Mouse (Mus musculus) midbrain, embryonic 13.5 days (tissue): Measurements from ENCODE around the gene Fam83e. TPM values are rescaled to one million over a fixed set of nuclear protein-coding genes. Genes with fewer than 3 reads are reported as not detected.

Experiments
- ATAC-seq: fragments of 200-750 bp; cut with Nextera tagmentation; 2 replicates; pipeline ENCODE4 v1.8.0; 2017; ENCODE audit warnings: mild to moderate bottlenecking, moderate TSS enrichment, moderate library complexity
- H3K27ac ChIP-seq: fragments of 300-500 bp; sonication (generic); 2 replicates; pipeline ENCODE4 v1.5.1; 2015; ENCODE audit warnings: inconsistent platforms, mild to moderate bottlenecking, moderate library complexity
- H3K27me3 ChIP-seq: fragments of 300-500 bp; sonication (generic); 2 replicates; pipeline ENCODE4 v1.6.1; 2015; ENCODE audit warnings: mild to moderate bottlenecking, inconsistent platforms
- H3K36me3 ChIP-seq: fragments of 300-500 bp; sonication (generic); 2 replicates; pipeline ENCODE4 v1.6.1; 2015; ENCODE audit warnings: mild to moderate bottlenecking, inconsistent platforms
- H3K4me1 ChIP-seq: fragments of 300-500 bp; sonication (generic); replicated peaks from 2 replicates; pipeline ENCODE4 v1.6.1; 2015; ENCODE audit warnings: inconsistent platforms
- H3K4me2 ChIP-seq: fragments of 300-500 bp; sonication (generic); replicated peaks from 2 replicates; pipeline ENCODE4 v1.6.1; 2015; ENCODE audit warnings: moderate library complexity, mild to moderate bottlenecking, inconsistent platforms
- H3K4me3 ChIP-seq: fragments of 300-500 bp; sonication (generic); replicated peaks from 2 replicates; pipeline ENCODE4 v1.5.1; 2015; ENCODE audit warnings: mild to moderate bottlenecking, inconsistent platforms
- H3K9ac ChIP-seq: fragments of 300-500 bp; sonication (generic); replicated peaks from 2 replicates; pipeline ENCODE4 v1.6.1; 2015; ENCODE audit warnings: mild to moderate bottlenecking, inconsistent platforms
- H3K9me3 ChIP-seq: fragments of 300-500 bp; sonication (generic); 2 replicates; pipeline ENCODE4 v1.6.1; 2016; ENCODE audit warnings: mild to moderate bottlenecking, inconsistent platforms
- WGBS: fragments of 180-500 bp; shearing (Covaris S2); methylation state at CpG from one replicate; pipeline ENCODE4 v1.1.7; 2015; 5-methylcytosine and 5-hydroxymethylcytosine counted together
- polyA plus RNA-seq: library from polyadenylated mRNA; unstranded; fragments of >200 nt; fragmentation: Nextera tagmentation; extraction: Ambion mirVana; gene quantifications from 2 replicates; pipeline ENCODE4 v1.2.1, GENCODE M21; 2015

Fam83e gene
- polyA plus RNA-seq, 1 experiment from 2014 or later, result 1.0 TPM

DNA sequence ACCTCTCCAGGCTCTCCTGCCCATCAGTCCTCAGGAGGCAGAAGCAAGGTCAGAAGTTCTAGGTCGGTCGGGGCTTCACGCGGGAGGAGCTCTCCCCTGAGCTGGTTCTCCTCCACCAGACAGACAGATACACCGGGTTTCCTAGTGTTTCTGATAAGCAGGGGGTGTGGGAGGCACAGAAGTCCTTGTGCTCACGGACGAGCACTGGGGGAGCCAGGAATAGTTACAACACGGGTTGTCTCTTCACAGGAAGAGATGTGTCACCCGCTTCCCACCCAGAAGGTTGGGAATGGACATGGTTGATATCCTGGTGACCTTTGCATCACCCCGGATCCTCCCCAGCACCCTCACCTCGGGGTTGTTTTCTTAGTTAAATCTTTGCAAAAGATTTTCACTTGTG, 31.2 kb upstream of the Fam83e start:
- H3K4me2 ChIP-seq, result no peak overlapping the region
- H3K27me3 ChIP-seq, result 0 out of 2 replicates have a peak, but pooled peaks cover 3% of the 10 kb centered on the region
- H3K4me1 ChIP-seq, result 0 out of 2 replicates have a peak, but pooled peaks cover 2% of the 10 kb centered on the region
- WGBS, result 86% methylated on average over 11 of the region's 11 CpGs
- H3K9me3 ChIP-seq, result no peaks in the 10 kb centered on the region
- no peaks in the 10 kb centered on the region for H3K36me3 ChIP-seq
- H3K9ac ChIP-seq, result no peak overlapping the region
- H3K27ac ChIP-seq, result no peak overlapping the region
- ATAC-seq, result no peak
- H3K4me3 ChIP-seq, result no peak overlapping the region

DNA sequence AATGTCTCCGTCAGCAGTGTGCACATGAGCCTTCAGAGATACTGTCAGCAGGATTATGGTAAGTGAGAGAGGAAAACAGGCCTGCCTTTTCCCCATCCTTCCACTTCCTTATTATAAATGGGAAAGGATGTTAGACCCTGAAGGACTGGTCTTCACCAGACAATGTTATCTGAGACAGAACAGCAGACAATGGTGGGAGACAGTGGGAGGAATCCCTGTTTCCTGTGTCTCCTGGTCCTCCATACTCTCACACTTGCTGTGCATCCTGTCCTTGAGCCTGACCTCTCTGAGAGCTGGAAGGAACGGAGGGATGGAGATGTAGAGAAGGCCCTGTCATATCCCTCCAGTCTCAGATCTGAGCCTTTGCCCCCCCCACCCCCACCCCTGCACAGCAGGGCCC, 28.6 kb upstream of the Fam83e start:
- Histone ChIP-seq H3K4me3 (no peak overlapping the region), H3K36me3 (no peaks in the 10 kb centered on the region), H3K9me3 (no peaks in the 10 kb centered on the region), H3K27ac (no peak overlapping the region), H3K27me3 (0 out of 2 replicates have a peak, but pooled peaks cover 3% of the 10 kb centered on the region), H3K9ac (no peak overlapping the region), H3K4me2 (no peak overlapping the region), H3K4me1 (0 out of 2 replicates have a peak, but pooled peaks cover 5% of the 10 kb centered on the region)
- no peak for ATAC-seq
- 71% methylated on average over 2 of the region's 2 CpGs for WGBS

DNA sequence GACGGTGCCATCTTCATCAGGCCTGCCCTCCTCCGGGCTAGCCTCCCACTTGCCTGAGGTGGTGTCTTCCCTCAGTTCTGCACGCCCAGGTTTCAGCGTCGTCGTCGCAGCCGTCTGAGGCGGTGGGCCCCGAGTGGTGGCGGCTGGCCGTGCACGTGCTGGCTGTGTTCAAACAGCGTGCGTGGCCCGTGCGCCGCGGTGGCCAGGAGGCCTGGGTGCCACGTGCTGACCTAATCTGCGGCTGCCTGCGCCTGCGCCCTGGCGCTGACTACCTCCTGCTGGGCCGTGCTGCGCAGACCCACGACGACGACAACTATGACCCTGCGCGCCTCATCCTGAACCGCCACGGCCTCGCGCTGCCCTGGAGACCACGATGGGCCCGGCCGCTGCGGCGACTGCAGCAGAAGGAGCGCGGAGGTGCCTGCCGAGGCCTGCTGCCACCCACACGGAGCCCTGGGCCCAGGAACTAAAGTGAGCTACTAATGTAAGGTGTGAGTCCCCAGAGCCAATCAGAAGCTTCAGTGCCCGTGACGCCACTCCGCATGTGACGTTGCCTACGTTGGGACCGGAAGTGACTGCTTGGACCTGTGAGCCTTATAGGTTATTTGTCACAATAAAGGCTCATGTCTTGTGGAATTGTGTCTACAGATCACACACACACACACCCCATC, 27.0 kb upstream of the Fam83e start, which contains the start of gene Sec1:
TSS of gene Sec1 (minus strand) at position 482 of the 671 bp plus-strand sequence.
- peaks cover 16% of the 10 kb centered on the region for H3K27me3 ChIP-seq
- H3K4me1 ChIP-seq, result peaks cover 9% of the 10 kb centered on the region; the same call in 1 of the 2 replicates
- WGBS, result 89% methylated on average over 50 of the region's 50 CpGs
- H3K9ac ChIP-seq, result no peak within 1 kb of the TSS
- no peak for ATAC-seq
- H3K27ac ChIP-seq, result no peak within 1 kb of the TSS
- H3K36me3 ChIP-seq, result no peaks in the 10 kb centered on the region
- H3K9me3 ChIP-seq, result no peaks in the 10 kb centered on the region
- no peak within 1 kb of the TSS for H3K4me3 ChIP-seq
- H3K4me2 ChIP-seq, result no peak within 1 kb of the TSS

DNA sequence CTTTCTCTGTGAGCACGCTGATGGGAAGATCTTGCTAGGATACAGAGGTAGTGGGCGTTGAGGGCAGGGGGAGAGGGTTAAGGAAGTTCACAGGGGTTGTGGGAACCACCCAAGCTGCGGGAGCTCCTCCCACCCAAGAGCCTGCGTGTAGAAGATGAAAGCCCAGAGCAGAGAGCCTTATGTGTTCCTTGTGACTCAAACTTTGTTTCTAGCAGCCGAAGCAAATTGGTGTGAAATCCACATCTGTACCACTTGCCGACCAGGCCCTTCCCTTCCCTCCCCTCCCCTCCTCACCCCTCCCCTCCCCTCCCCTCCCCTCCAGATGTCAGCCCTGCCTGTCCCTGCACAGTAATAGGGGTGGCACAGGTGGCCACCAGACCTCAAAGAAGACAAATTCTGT, 25.9 kb upstream of the Fam83e start:
- H3K27ac ChIP-seq, result no peak overlapping the region
- H3K27me3 ChIP-seq, result peaks cover 26% of the 10 kb centered on the region
- H3K4me1 ChIP-seq, result peaks cover 19% of the 10 kb centered on the region
- no peaks in the 10 kb centered on the region for H3K9me3 ChIP-seq
- H3K36me3 ChIP-seq, result no peaks in the 10 kb centered on the region
- H3K9ac ChIP-seq, result no peak overlapping the region
- no peak overlapping the region for H3K4me2 ChIP-seq
- no peak overlapping the region for H3K4me3 ChIP-seq
- 13% methylated on average over 6 of the region's 6 CpGs for WGBS
- no peak for ATAC-seq

DNA sequence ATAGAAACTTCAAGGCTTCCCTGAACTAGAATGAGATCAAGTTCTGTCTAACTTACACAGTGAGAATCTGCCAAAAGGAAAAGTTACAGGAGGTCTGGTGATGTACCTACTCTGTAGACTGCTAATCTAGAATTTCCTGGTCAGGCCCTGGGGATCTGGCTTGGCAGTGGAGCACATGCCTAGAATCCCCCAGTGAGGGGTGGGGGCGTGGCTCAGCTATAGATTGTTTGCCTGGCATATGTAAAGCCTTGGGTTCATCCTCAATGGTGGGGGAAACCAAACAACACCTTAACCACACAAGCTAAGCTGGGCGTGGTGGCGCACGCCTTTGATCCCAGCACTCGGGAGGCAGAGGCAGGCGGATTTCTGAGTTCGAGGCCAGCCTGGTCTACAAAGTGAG, 23.1 kb upstream of the Fam83e start:
- Histone ChIP-seq H3K9ac (no peak overlapping the region), H3K36me3 (no peaks in the 10 kb centered on the region), H3K27ac (no peak overlapping the region), H3K4me1 (peaks cover 43% of the 10 kb centered on the region), H3K9me3 (no peaks in the 10 kb centered on the region), H3K27me3 (peaks cover 28% of the 10 kb centered on the region), H3K4me3 (no peak overlapping the region), H3K4me2 (no peak overlapping the region)
- no peak for ATAC-seq
- WGBS, result 78% methylated on average over 7 of the region's 7 CpGs

DNA sequence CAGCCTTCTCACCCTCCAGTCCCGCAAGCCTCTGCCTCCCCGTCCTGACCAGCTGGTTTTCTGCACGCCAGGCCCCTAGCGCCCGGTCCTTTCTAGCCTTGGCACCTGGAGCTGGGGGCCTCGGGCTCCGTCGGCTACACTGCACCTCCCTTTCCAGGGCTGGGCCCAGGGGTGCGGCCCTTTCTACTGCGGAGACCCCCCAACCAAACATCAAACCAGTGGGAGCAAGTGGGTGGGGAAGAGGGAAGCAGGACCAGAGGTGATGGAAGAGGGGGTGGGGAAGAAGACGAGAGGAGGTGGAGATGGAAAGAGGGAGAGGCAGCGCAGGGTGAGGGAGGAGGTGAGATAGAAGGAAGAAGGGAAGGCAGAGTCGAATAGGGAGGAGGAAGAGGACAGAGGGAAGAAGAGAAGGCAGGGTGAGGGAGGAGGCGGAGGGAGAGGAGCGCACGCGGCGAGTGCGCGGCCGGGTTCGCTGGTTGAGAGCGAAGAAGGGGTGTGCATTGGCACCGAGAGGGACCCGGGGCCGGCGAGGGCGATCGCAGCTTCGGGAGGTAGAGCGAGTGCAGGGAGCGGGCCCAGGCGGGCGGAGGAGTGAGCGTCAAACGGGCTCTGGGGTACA, 21.4 kb upstream of the Fam83e start, which contains the start of gene Car11:
TSS of gene Car11 (plus strand) at position 321 of the 619 bp plus-strand sequence.
- H3K36me3 ChIP-seq, result no peaks in the 10 kb centered on the region
- H3K9ac ChIP-seq, result peak within 1 kb of the TSS; percentile 80
- peak within 1 kb of the TSS; percentile 52 for H3K4me3 ChIP-seq
- no peak for ATAC-seq
- peak within 1 kb of the TSS; percentile 92 for H3K4me2 ChIP-seq
- WGBS, result 2% methylated on average over 36 of the region's 36 CpGs
- peaks cover 57% of the 10 kb centered on the region for H3K4me1 ChIP-seq
- H3K9me3 ChIP-seq, result no peaks in the 10 kb centered on the region
- H3K27me3 ChIP-seq, result peaks cover 28% of the 10 kb centered on the region
- H3K27ac ChIP-seq, result peak within 1 kb of the TSS; percentile 85

DNA sequence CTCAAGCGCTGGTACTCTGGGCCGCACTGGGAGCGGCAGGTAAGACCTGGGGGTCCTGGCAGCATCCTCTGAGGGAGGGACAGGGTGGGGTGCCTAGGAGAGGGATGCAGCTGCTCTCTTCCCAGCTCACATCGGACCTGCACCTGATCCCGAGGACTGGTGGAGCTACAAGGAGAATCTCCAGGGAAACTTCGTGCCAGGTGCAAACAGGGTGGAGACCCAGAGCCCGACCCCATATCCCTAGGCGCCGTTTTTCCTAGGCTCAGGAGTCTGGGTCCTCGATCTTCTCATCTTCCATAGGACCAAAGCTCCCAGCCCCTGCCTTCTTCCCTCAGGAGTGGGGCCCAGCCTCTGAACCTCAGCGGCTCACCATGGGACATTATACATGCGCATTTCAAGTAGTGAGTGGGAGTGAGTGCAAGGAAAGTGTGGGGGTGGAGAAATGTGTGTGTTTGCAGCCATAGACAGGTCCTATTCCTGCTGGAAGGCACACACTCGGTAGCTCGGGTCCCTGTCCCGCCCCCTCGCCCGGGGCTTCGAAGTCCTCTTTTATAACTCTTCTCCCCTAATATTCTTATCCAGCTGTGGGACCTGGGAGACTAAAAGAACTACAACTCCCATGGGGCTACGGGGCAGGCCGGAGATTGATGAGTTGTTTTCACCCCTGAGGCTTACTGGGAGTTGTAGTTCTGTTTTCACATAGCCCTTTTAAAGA, 20.6 kb upstream of the Fam83e start:
- H3K4me1 ChIP-seq, result peaks cover 57% of the 10 kb centered on the region
- ATAC-seq, result peak; percentile 10
- H3K4me2 ChIP-seq, result peak overlapping the region; percentile 92
- no peaks in the 10 kb centered on the region for H3K9me3 ChIP-seq
- peaks cover 28% of the 10 kb centered on the region for H3K27me3 ChIP-seq
- WGBS, result 0% methylated on average over 20 of the region's 20 CpGs
- H3K9ac ChIP-seq, result peak overlapping the region; percentile 80
- H3K4me3 ChIP-seq, result peak overlapping the region; percentile 52
- peak overlapping the region; percentile 85 for H3K27ac ChIP-seq
- no peaks in the 10 kb centered on the region for H3K36me3 ChIP-seq

DNA sequence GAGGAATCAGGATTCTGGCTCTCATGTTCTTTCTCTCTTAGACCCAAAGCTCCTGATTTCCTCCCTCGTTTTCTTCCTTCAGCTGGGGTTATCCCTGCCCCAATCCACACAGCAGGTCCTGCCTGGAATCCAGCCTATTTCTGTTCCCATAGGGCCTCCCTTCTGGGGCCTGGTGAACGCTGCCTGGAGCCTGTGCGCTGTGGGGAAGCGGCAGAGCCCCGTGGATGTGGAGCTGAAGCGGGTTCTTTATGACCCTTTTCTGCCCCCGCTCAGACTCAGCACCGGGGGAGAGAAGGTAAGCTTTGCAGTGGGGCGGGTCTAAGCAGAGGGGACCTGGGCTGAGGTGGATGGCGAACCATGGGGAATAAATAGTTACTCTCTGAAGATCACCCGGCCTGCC, 19.9 kb upstream of the Fam83e start:
- no peaks in the 10 kb centered on the region for H3K36me3 ChIP-seq
- WGBS, result 28% methylated on average over 11 of the region's 11 CpGs
- H3K9ac ChIP-seq, result peak overlapping the region; percentile 53
- no peak for ATAC-seq
- H3K4me2 ChIP-seq, result peak overlapping the region; percentile 92
- peaks cover 28% of the 10 kb centered on the region for H3K27me3 ChIP-seq
- peak overlapping the region; percentile 52 for H3K4me3 ChIP-seq
- peak overlapping the region; percentile 85 for H3K27ac ChIP-seq
- no peaks in the 10 kb centered on the region for H3K9me3 ChIP-seq
- H3K4me1 ChIP-seq, result peaks cover 63% of the 10 kb centered on the region

DNA sequence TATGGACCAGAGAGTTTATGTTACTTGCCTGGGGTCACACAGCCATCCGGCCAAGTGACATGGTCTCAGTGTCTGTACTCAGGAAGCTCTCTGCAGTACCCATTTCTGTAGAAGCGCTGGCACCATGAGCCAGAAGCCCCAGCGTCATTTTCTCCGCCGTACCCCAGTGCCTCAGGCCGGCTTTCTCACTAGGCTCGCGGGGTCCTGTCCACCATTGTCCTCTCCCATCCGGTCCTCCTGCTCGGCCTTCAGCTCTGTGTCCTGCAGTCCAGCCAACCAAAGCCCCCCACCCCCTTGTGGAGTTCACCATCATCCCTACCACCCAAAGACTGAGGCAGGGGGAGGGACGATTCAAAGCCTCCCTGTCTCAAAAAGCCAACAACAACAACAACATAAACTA, 19.4 kb upstream of the Fam83e start:
- H3K27ac ChIP-seq, result no peak overlapping the region
- no peak overlapping the region for H3K9ac ChIP-seq
- H3K36me3 ChIP-seq, result no peaks in the 10 kb centered on the region
- peak overlapping the region; percentile 52; the same call in 1 of the 2 replicates for H3K4me3 ChIP-seq
- no peak for ATAC-seq
- no peaks in the 10 kb centered on the region for H3K9me3 ChIP-seq
- WGBS, result 83% methylated on average over 11 of the region's 11 CpGs
- peak overlapping the region; percentile 92 for H3K4me2 ChIP-seq
- H3K4me1 ChIP-seq, result peaks cover 69% of the 10 kb centered on the region
- H3K27me3 ChIP-seq, result peaks cover 28% of the 10 kb centered on the region

DNA sequence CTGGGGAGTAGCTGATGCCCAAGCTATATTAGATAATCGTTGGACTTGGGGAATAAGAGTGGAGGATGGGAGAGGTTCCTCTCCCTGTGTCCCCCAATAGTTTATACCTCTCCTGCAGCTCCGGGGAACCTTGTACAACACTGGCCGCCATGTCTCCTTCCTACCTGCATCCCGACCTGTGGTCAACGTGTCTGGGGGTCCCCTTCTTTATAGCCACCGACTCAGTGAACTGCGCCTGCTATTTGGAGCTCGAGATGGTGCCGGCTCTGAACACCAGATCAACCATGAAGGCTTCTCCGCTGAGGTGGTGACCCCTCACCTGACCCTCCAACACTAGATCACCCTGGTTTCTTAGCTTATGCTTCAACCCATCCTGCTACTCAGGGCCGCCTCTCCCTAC, 18.7 kb upstream of the Fam83e start:
- no peak overlapping the region for H3K4me3 ChIP-seq
- no peak overlapping the region for H3K27ac ChIP-seq
- ATAC-seq, result no peak
- WGBS, result 94% methylated on average over 11 of the region's 11 CpGs
- peaks cover 76% of the 10 kb centered on the region for H3K4me1 ChIP-seq
- H3K9ac ChIP-seq, result peak overlapping the region; percentile 36; the same call in 1 of the 2 replicates
- no peaks in the 10 kb centered on the region for H3K9me3 ChIP-seq
- H3K36me3 ChIP-seq, result no peaks in the 10 kb centered on the region
- peak overlapping the region; percentile 98 for H3K4me2 ChIP-seq
- peaks cover 28% of the 10 kb centered on the region for H3K27me3 ChIP-seq

DNA sequence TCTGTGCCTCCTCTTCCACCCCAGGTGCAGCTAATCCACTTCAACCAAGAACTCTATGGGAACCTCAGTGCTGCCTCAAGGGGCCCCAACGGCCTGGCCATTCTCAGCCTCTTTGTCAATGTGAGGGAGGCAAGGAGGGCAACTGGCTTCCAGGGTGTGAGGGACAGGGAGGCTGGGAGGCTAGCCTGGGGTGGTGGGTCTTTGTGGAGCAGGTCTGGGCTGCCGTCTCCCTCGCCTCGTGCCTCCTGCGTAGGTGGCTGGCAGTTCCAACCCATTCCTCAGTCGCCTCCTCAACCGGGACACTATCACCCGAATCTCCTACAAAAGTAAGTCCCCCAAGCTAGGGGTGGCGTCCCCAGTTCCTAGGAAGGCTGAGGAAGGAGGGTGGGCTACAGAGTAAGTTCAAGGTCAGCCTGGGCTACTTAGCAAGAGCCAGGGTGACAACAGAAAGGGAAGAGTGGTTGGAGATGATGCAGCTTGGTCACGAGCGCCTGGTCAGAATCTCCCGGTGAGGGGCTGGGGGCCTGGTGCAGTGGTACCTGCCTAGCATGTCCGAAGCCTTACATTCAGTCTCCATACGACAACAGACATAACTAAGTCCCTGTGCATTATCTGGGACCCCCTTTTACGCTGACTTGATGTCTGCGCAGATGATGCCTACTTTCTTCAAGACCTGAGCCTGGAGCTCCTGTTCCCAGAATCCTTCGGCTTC, 18.0 kb upstream of the Fam83e start:
- H3K4me2 ChIP-seq, result peak overlapping the region; percentile 98
- H3K36me3 ChIP-seq, result no peaks in the 10 kb centered on the region
- no peaks in the 10 kb centered on the region for H3K9me3 ChIP-seq
- H3K4me3 ChIP-seq, result peak overlapping the region; percentile 57
- peak overlapping the region; percentile 93 for H3K27ac ChIP-seq
- no peak for ATAC-seq
- peak overlapping the region; percentile 72 for H3K9ac ChIP-seq
- WGBS, result 90% methylated on average over 17 of the region's 17 CpGs
- H3K4me1 ChIP-seq, result peaks cover 82% of the 10 kb centered on the region
- peaks cover 25% of the 10 kb centered on the region for H3K27me3 ChIP-seq
